Mouse (Mus musculus): ENCODE data around the gene Prkar2b.

Prkar2b gene

DNA sequence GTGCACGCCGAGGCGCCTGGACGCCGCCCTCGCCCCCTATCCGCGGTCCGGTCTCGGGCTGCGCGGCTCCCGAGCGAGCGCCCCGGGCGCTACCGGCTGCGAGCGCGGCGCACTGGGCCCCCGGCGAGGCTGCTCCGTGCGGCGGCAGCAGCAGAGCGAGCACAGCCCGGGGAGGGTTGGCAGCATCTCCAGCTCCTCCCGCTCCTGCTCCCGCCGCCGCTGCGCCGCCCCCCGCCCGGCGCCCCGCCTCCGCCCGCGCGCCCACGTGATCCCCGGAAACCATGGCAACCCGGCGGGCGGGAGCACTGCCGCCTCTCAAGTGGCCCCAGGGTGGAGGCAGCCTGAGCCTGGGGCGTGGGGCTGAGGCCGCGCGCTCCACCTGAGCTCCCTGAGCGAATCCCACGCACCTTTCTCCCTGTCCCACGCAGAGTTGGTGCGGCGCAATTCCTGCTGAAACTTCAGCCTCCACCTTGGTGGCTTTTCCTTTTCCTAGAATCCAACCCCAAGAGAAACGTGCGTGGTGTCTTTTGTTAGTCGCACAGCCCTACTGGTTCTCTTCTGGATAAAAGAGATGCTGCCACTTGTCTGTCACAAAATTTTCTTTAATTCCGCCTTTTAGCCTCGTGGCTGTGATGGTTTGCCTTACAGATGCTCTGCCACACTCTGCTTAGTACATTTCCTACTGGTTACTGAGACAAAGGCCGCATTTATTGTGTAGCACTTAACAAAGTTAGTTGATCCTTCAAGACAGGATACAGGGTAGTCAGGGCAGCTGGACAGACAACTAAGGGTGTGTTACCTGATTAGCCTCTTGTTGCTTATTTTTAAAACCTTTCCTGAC lies at the start of gene Prkar2b:
TSS of gene Prkar2b (minus strand) at position 207 of the 841 bp plus-strand sequence.
- DNase-seq (ENCODE audit: low spot score in 2 of 2) = peak; percentile 85 to 92

- DNase-seq (ENCODE audit: low spot score in 2 of 2) = no peak
These were observed 48.1 kb upstream of the Prkar2b start for GRCm38 (mm10) chr12:32109201-32109600.

- DNase-seq (ENCODE audit: low spot score in 2 of 2) = no peak
These were observed 43.9 kb upstream of the Prkar2b start for GRCm38 (mm10) chr12:32104955-32105521.

- no peak for DNase-seq (ENCODE audit: low spot score in 2 of 2)
These were observed 43.4 kb upstream of the Prkar2b start for GRCm38 (mm10) chr12:32104451-32104862.

DNA sequence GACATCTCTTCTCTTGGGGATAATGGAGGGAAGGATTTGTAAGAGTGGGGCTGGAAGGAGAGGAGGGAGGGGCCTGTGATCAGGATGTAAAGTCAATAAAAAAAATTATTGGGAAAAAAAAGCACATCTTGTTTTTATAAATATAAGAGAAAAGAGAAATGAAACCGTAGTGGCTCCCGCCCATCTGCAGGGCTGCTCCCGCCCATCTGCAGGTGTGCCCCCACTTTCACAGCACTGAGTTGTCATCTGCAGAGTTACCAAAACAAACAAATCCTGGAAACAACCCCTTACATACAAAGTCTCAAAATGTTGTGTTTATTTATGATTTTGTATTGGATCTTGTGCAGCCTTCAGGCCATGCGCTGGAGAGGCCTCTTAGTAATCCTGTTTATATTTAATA lies 40.2 kb upstream of the Prkar2b start:
- no peak for DNase-seq (ENCODE audit: low spot score in 2 of 2)

GRCm38 (mm10) chr12:32099686-32100206 lies 38.6 kb upstream of the Prkar2b start:
- DNase-seq (ENCODE audit: low spot score in 2 of 2) = no peak

GRCm38 (mm10) chr12:32098596-32098995 lies 37.5 kb upstream of the Prkar2b start:
- no peak for DNase-seq (ENCODE audit: low spot score in 2 of 2)

- DNase-seq (ENCODE audit: low spot score in 2 of 2) = no peak
These were observed 36.0 kb upstream of the Prkar2b start for GRCm38 (mm10) chr12:32097107-32097506.

GRCm38 (mm10) chr12:32095164-32095563 lies 34.1 kb upstream of the Prkar2b start:
- no peak for DNase-seq (ENCODE audit: low spot score in 2 of 2)

DNA sequence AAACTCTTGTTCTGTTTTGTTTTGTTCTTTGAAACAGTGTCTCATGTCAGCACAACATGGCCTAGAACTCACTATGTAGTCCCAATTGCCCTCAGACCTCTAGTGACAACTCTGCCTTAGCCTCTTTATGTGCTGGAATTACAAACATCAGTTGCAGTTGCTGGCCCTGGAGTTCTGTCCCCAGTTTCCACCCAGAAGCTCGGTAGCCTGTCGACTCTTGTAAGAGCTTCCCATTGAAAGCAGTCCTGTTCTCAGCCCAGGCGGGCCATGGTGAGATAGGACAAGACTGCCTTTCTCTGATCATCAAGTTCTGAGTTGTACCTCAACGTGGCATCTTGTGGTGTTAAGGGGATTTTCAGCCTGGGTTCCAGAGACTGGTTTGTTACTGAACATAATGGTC lies 31.4 kb upstream of the Prkar2b start:
- no peak for DNase-seq (ENCODE audit: low spot score in 2 of 2)

GRCm38 (mm10) chr12:32088566-32088965 lies 27.5 kb upstream of the Prkar2b start:
- DNase-seq (ENCODE audit: low spot score in 2 of 2) = no peak

DNA sequence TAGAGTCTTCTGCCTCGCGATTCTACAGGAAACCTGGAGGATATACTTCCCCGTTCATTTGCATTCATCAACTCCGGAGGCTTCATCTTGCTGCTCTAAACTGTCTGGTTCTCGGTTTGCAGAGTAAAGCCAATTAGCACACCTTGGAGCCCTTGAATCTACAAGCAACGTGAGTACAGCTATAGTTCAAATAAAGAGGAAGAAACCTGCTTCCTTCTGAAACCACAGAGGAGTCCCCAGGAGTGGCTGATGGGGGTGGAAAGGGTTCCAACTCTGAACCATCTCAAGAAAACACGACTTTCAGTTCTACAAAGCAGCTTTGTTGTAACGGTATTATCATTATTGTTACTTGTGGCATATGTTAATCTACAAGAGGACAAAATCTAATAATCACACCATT lies 26.2 kb upstream of the Prkar2b start:
- DNase-seq (ENCODE audit: low spot score in 2 of 2) = no peak

DNA sequence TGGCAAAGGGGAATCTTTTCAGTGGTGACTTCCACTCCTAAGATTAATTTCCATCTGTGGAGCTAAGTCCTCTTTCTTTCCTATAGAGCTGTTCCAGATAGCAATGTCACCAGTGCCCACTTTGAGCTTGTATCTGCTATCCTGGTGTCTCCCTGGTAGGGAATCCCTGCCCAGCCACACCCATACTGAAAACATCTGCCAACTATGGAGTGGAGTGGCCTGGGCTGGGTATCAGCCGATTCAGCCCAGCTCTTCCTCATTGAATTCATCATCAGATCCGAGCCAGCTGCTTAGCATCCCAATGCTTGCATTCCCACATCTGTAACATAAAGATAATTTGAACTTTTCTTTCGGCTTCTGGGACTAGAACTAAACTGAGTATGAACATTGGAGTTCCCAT lies 25.8 kb upstream of the Prkar2b start:
- DNase-seq (ENCODE audit: low spot score in 2 of 2) = no peak

DNA sequence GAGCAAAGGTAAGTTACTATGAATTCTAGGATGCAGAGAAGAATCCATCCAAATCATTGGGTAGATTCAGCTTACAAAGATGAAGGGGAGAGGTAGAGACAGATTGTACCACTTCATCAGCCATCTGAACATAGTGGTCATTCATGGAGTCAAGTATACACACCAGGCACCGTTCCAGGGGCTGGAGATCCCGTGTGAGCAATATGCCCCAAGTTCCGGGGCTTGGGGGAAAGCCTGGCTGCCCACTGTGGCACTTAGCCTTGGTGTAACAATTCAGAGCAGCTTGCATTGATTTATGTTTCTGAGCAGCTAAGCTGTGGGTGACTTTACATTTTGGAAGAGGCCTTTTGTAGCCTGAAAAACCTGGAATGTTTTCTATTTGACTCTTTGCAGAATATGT lies 24.8 kb upstream of the Prkar2b start:
- no peak for DNase-seq (ENCODE audit: low spot score in 2 of 2)

GRCm38 (mm10) chr12:32085189-32085588 lies 24.1 kb upstream of the Prkar2b start:
- no peak for DNase-seq (ENCODE audit: low spot score in 2 of 2)

DNA sequence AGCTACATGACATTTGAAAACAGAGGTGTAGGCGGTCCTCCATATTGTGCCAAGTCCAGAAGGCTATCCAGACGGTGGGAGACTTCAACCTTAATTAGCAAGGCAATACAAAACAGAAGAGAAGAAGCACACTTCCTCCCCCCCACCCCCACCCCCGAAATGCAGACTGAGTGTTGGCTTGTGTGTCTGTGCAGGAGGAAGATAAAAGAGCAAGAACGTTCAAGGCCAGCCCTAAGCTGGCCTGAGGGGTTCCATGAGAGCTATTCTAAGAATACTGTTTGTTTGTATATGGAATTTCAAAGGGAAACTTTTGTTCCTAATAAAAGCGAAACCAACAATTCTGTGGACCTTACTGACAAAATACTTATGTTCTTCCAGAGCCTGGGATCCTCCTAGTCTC lies 23.5 kb upstream of the Prkar2b start:
- no peak for DNase-seq (ENCODE audit: low spot score in 2 of 2)

- DNase-seq (ENCODE audit: low spot score in 2 of 2) = no peak
These were observed 19.6 kb upstream of the Prkar2b start for GRCm38 (mm10) chr12:32080692-32081091.

- no peak for DNase-seq (ENCODE audit: low spot score in 2 of 2)
These were observed 16.3 kb upstream of the Prkar2b start for GRCm38 (mm10) chr12:32077403-32077802.

GRCm38 (mm10) chr12:32075831-32076715 lies 15.0 kb upstream of the Prkar2b start:
- no peak for DNase-seq (ENCODE audit: low spot score in 2 of 2)

DNA sequence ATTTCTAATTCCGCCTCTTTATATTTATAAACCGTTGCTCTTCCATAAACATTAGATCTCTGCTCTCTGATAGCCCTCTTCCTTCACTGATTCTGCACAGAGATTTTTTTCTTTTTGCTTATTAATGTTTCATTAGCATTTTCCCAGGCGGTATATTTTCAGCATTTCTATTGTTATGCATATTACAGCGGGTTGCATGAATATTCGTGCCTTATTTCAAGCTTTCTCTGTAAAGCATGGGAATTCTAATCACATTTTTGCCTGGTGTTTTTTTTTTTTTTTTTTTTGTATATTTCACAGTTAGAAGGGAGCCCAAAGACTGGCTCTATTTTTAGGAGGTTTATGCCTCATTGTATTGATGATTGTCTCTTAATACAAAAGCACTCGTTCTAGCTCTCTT lies 13.2 kb upstream of the Prkar2b start:
- DNase-seq (ENCODE audit: low spot score in 2 of 2) = no peak

DNA sequence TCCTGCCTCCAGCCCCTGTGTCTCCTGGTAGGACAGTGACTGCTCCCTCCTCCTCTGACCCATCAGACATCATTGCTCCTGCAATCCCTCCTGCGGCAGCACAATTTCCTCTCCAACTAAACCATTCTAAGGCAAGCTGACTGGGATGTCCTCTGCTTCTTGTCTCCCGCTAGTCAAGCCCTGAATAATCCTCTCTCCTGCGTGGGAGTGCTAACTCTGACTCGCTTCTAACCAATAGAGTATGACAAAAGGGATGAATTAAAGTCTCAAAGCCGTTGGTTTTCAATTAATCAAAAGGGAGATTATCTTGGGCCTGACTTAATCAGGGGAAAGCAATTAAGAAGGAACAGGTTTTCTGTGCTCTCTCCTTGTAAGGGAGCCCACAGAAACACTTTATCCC lies 4.9 kb upstream of the Prkar2b start:
- no peak for DNase-seq (ENCODE audit: low spot score in 2 of 2)
